Mouse (Mus musculus) adrenal gland, postnatal 36 days (tissue): ENCODE data around the gene AC129217.1. TPM values are rescaled to one million over a fixed set of nuclear protein-coding genes. Genes with fewer than 3 reads are reported as not detected.
"Not testable (repeated sequence)": the region's sequence is repeated elsewhere in the genome, so short reads cannot be mapped to it uniquely, and the experiment has no call there.

Source experiments
- DNase-seq, 2 experiments: peaks; one replicate each; pipeline ENCODE4 v3.0.0; 2021; ENCODE audit warnings: mixed read lengths in 1 of 2
- total RNA-seq, 2 experiments: library from RNA; stranded (reverse); gene quantifications; 2 replicates each; pipeline ENCODE4 v1.2.3; 2021

Gene AC129217.1
- total RNA-seq, 2 experiments from 2014 or later = 1.7 TPM; not detected in 1

GRCm38 (mm10) chr19:8822696-8823095 is 6.9 kb upstream of the AC129217.1 start:
- no peak for DNase-seq

- DNase-seq = no peak
Measured at GRCm38 (mm10) chr19:8830664-8831063, 1.1 kb downstream of the AC129217.1 start.

- no peak for DNase-seq
Measured at GRCm38 (mm10) chr19:8831262-8831661, 1.7 kb downstream of the AC129217.1 start.

GRCm38 (mm10) chr19:8832971-8833370 is 3.4 kb downstream of the AC129217.1 start:
- peak in 1 of 2 experiments; percentile 40 for DNase-seq

GRCm38 (mm10) chr19:8836327-8836726 is 6.8 kb downstream of the AC129217.1 start:
- not testable (repeated sequence) for DNase-seq

GRCm38 (mm10) chr19:8837251-8837791 is 7.7 kb downstream of the AC129217.1 start, which contains the start of gene Bscl2:
TSS of gene Bscl2 (plus strand) at chr19:8837467.
- peak; percentile 81 to 86 for DNase-seq

GRCm38 (mm10) chr19:8838041-8838730 is 8.6 kb downstream of the AC129217.1 start:
- peak in 1 of 2 experiments; percentile 57 for DNase-seq

- DNase-seq = no peak
Measured at GRCm38 (mm10) chr19:8839103-8839907, 9.7 kb downstream of the AC129217.1 start, which contains the start of gene Gng3. TSS of gene Gng3 (minus strand) at chr19:8839194.

- peak; percentile 87 to 89 for DNase-seq
Measured at GRCm38 (mm10) chr19:8839908-8840791, 10.6 kb downstream of the AC129217.1 start.

GRCm38 (mm10) chr19:8841012-8841411 is 11.4 kb downstream of the AC129217.1 start:
- no peak for DNase-seq

- peak in 1 of 2 experiments; percentile 30 for DNase-seq
Measured at GRCm38 (mm10) chr19:8842961-8843360, 13.4 kb downstream of the AC129217.1 start.

GRCm38 (mm10) chr19:8844371-8845129 is 15.0 kb downstream of the AC129217.1 start:
- DNase-seq = peak; percentile 78 to 89

- no peak for DNase-seq
Measured at GRCm38 (mm10) chr19:8848356-8848755, 18.8 kb downstream of the AC129217.1 start.

- DNase-seq = peak; percentile 58 to 64
Measured at GRCm38 (mm10) chr19:8850402-8850901, 20.9 kb downstream of the AC129217.1 start, which contains the start of gene Lrrn4cl. TSS of gene Lrrn4cl (plus strand) at chr19:8850768.

- no peak for DNase-seq
Measured at GRCm38 (mm10) chr19:8851639-8852038, 22.1 kb downstream of the AC129217.1 start.

GRCm38 (mm10) chr19:8852236-8852928 is 22.8 kb downstream of the AC129217.1 start:
- DNase-seq = peak in 1 of 2 experiments; percentile 41

GRCm38 (mm10) chr19:8853117-8853516 is 23.5 kb downstream of the AC129217.1 start:
- DNase-seq = no peak

- DNase-seq = peak; percentile 73 to 82
Measured at GRCm38 (mm10) chr19:8857689-8858088, 28.1 kb downstream of the AC129217.1 start.

GRCm38 (mm10) chr19:8859018-8859417 is 29.4 kb downstream of the AC129217.1 start:
- DNase-seq = no peak

- DNase-seq = no peak
Measured at GRCm38 (mm10) chr19:8864265-8864664, 34.7 kb downstream of the AC129217.1 start.
